Mouse (Mus musculus) limb, embryonic 15.5 days (tissue): Measurements from ENCODE around the gene Elp4. TPM values are rescaled to one million over a fixed set of nuclear protein-coding genes. Genes with fewer than 3 reads are reported as not detected.

Experiments
- ATAC-seq: fragments of 200-750 bp; cut with Nextera tagmentation; 2 replicates; pipeline ENCODE4 v1.8.0; 2017; ENCODE audit warnings: low read depth, moderate TSS enrichment; ENCODE audit not compliant: insufficient number of reproducible peaks, low FRiP score, low TSS enrichment
- H3K27ac ChIP-seq: fragments of 300-500 bp; sonication (generic); 2 replicates; pipeline ENCODE4 v1.5.1; 2015; ENCODE audit warnings: moderate library complexity, mild to moderate bottlenecking, inconsistent platforms
- H3K27me3 ChIP-seq: fragments of 300-500 bp; sonication (generic); 2 replicates; pipeline ENCODE4 v1.6.1; 2015; ENCODE audit warnings: inconsistent platforms
- H3K36me3 ChIP-seq: fragments of 300-500 bp; sonication (generic); 2 replicates; pipeline ENCODE4 v1.6.1; 2015; ENCODE audit warnings: inconsistent platforms
- H3K4me1 ChIP-seq: fragments of 300-500 bp; sonication (generic); 2 replicates; pipeline ENCODE4 v1.6.1; 2015; ENCODE audit warnings: inconsistent platforms
- H3K4me2 ChIP-seq: fragments of 300-500 bp; sonication (generic); 2 replicates; pipeline ENCODE4 v1.6.1; 2015; ENCODE audit warnings: mild to moderate bottlenecking, inconsistent platforms
- H3K4me3 ChIP-seq: fragments of 300-500 bp; sonication (generic); 2 replicates; pipeline ENCODE4 v1.5.1; 2015; ENCODE audit warnings: mild to moderate bottlenecking, inconsistent platforms
- H3K9ac ChIP-seq: fragments of 300-500 bp; sonication (generic); 2 replicates; pipeline ENCODE4 v1.6.1; 2015; ENCODE audit warnings: inconsistent platforms
- H3K9me3 ChIP-seq: fragments of 300-500 bp; sonication (generic); 2 replicates; pipeline ENCODE4 v1.6.1; 2016; ENCODE audit warnings: inconsistent platforms
- WGBS: fragments of 180-500 bp; shearing (Covaris S2); methylation state at CpG from one replicate; pipeline ENCODE4 v1.1.7; 2015; 5-methylcytosine and 5-hydroxymethylcytosine counted together
- polyA plus RNA-seq: library from polyadenylated mRNA; unstranded; fragments of >200 nt; fragmentation: Nextera tagmentation; extraction: Ambion mirVana; gene quantifications from 2 replicates; pipeline ENCODE4 v1.2.1, GENCODE M21; 2015

Elp4 gene
- polyA plus RNA-seq, 1 experiment from 2014 or later: 30.8 TPM

GRCm38 (mm10) chr2:105678306-105678705 is 226.1 kb downstream of the Elp4 start:
- Histone ChIP-seq H3K27ac (no peak overlapping the region), H3K36me3 (no peaks in the 10 kb centered on the region), H3K27me3 (peaks cover 98% of the 10 kb centered on the region), H3K4me2 (no peak overlapping the region), H3K9ac (no peak overlapping the region), H3K9me3 (no peaks in the 10 kb centered on the region), H3K4me1 (peaks cover 39% of the 10 kb centered on the region), H3K4me3 (no peak overlapping the region)
- ATAC-seq: no peak
- 4% methylated on average over 4 of the region's 4 CpGs for WGBS

DNA sequence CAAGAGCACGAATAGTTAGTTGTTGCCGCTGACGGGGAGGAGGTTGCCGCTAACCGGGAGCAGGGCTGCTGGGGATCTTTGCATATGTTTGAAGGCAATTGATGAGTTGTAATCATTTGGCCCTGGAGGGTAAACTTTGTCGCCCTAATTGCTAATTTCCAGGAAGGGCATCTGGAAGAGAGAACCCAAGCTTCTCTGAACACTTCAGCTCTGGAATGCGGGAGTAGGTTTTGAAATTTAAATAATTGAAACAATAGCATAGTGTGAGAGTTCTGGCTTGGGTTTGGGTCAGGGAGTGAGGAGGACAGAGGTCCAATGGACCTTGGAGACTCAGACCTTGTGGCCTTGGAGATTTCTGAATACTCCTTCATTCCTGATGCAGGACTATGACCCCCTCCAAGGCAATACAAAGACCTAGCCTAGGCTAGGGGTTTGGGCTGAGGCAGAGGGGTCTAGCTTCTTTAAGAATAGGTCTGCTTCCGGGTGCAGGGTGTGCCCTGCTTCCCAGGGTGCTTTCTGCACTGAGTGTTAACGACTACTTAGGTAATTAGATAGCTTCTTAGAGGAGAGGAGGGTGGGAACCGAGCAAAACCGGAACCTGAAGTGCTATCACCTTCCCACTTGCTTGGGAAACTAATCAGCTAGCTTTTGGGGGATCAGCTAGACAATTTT is 226.8 kb downstream of the Elp4 start:
- Histone ChIP-seq H3K27ac (no peak overlapping the region), H3K4me1 (peaks cover 39% of the 10 kb centered on the region), H3K36me3 (no peaks in the 10 kb centered on the region), H3K4me3 (no peak overlapping the region), H3K9ac (no peak overlapping the region), H3K27me3 (peaks cover 98% of the 10 kb centered on the region), H3K9me3 (no peaks in the 10 kb centered on the region), H3K4me2 (no peak overlapping the region)
- no peak for ATAC-seq
- WGBS: 2% methylated on average over 11 of the region's 11 CpGs

GRCm38 (mm10) chr2:105676909-105677433 is 227.4 kb downstream of the Elp4 start:
- H3K4me2 ChIP-seq: no peak overlapping the region
- 1% methylated on average over 11 of the region's 11 CpGs for WGBS

DNA sequence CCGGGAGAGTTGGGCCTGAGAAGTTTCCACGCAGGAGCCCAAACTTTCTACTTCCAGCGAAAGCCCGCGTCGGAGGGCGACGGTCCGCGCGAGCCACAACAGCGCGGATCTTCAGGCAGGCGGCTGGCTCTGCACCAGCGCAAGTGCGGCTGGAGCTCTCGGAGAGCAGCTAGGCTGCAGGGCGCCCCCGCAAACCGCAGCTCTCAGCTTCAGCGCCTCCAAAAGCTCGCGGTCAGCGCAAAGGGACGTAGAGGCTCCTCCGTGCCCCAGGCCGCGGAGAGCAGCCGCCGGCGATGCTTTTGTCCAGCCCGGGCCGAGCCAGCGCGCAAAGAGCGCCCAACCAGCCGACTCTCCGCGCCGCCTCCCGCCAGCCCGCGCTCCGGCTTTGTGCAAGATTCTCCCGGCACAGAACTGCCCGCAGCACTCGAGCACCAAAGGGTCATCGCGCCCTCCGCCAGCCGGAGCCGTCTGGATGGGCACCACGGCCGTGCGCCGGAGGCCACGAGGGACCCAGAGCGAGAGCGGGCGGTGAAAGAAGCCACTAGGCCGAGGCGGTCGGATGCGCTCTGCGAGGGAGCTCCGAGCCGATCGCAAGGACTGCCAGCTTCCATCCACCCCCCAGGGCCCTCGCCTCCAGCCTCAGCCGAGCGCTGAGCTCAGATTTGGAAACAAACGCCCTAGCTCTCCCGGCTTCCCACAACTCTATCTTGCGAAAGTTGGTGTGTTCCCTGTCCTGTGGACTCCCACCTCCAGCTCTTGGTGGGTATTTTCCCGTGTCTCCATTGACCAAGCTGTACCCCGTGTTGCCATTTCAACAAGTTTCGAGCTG is 228.1 kb downstream of the Elp4 start:
- peak overlapping the region; percentile 57 for H3K4me2 ChIP-seq
- WGBS: under 1% methylated on average over 77 of the region's 77 CpGs
- no peaks in the 10 kb centered on the region for H3K9me3 ChIP-seq
- H3K36me3 ChIP-seq: no peaks in the 10 kb centered on the region
- H3K9ac ChIP-seq: 0 out of 2 replicates have a peak overlapping the region, but pooled peaks have one; percentile 23
- peak overlapping the region; percentile 34 for H3K4me3 ChIP-seq
- H3K27ac ChIP-seq: no peak overlapping the region
- no peak for ATAC-seq
- H3K4me1 ChIP-seq: peaks cover 31% of the 10 kb centered on the region
- H3K27me3 ChIP-seq: peaks cover 95% of the 10 kb centered on the region

More at GRCm38 (mm10) chr2:105676909-105677433, 227.4 kb downstream of the Elp4 start:
- H3K27ac ChIP-seq: no peak overlapping the region
- H3K27me3 ChIP-seq: peaks cover 98% of the 10 kb centered on the region
- peaks cover 37% of the 10 kb centered on the region for H3K4me1 ChIP-seq
- no peaks in the 10 kb centered on the region for H3K9me3 ChIP-seq
- H3K9ac ChIP-seq: no peak overlapping the region
- no peak for ATAC-seq
- H3K36me3 ChIP-seq: no peaks in the 10 kb centered on the region
- no peak overlapping the region for H3K4me3 ChIP-seq

- Histone ChIP-seq H3K4me3 (peak overlapping the region; percentile 34), H3K27ac (no peak overlapping the region), H3K27me3 (peaks cover 95% of the 10 kb centered on the region), H3K4me1 (peaks cover 29% of the 10 kb centered on the region), H3K9ac (no peak overlapping the region), H3K4me2 (peak overlapping the region; percentile 57), H3K36me3 (no peaks in the 10 kb centered on the region), H3K9me3 (no peaks in the 10 kb centered on the region)
- WGBS: under 1% methylated on average over 11 of the region's 11 CpGs
- no peak for ATAC-seq
These were observed 228.7 kb downstream of the Elp4 start for GRCm38 (mm10) chr2:105675730-105676079.

DNA sequence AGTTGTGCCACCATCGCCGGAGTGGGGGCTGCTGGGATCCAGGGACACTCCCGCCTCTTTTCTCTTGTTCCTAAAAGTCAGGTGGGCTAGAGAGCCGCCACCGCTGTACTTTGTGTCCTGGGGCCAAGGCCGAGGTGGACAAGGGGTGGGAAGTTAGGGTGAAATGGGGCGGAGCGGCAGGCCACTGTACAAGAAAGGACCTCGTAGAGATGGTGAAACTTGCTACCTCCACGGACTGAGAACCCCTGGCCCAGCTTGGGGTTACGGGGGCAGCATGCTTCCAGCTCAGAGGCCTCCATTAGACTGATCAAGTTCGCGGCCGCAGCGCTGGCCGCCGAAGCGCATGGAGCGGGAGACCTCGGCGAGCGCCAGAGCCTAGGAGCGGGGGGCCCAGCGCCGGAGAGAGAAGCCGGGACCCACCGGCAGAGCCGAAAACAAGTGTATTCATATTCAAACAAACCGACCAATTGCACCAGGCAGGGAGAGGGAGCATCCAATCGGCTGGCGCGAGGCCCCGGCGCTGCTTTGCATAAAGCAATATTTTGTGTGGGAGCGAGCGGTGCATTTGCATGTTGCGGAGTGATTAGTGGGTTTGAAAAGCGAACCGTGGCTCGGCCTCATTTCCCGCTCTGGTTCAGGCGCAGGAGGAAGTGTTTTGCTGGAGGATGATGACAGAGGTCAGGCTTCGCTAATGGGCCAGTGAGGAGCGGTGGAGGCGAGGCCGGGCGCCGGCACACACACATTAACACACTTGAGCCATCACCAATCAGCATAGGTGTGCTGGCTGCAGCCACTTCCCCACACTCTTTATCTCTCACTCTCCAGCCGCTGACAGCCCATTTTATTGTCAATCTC is 229.3 kb downstream of the Elp4 start:
- no peak for ATAC-seq
- whole genome bisulfite sequencing: 2% methylated on average over 47 of the region's 49 CpGs
- Histone ChIP-seq H3K9me3 (no peaks in the 10 kb centered on the region), H3K9ac (no peak overlapping the region), H3K4me2 (peak overlapping the region; percentile 57), H3K27ac (no peak overlapping the region), H3K4me1 (peaks cover 29% of the 10 kb centered on the region), H3K27me3 (peaks cover 95% of the 10 kb centered on the region), H3K36me3 (no peaks in the 10 kb centered on the region), H3K4me3 (peak overlapping the region; percentile 34)

- no peaks in the 10 kb centered on the region for H3K9me3 ChIP-seq
- 3% methylated on average over 36 of the region's 36 CpGs for WGBS
- no peaks in the 10 kb centered on the region for H3K36me3 ChIP-seq
- peak overlapping the region; percentile 34 for H3K4me3 ChIP-seq
- no peak overlapping the region for H3K9ac ChIP-seq
- H3K4me2 ChIP-seq: peak overlapping the region; percentile 57
- H3K4me1 ChIP-seq: peaks cover 37% of the 10 kb centered on the region
- peak; percentile 20; the same call in 1 of the 2 replicates for ATAC-seq
- H3K27ac ChIP-seq: no peak overlapping the region
- H3K27me3 ChIP-seq: peaks cover 95% of the 10 kb centered on the region
These were observed 230.1 kb downstream of the Elp4 start for GRCm38 (mm10) chr2:105674061-105674874.

DNA sequence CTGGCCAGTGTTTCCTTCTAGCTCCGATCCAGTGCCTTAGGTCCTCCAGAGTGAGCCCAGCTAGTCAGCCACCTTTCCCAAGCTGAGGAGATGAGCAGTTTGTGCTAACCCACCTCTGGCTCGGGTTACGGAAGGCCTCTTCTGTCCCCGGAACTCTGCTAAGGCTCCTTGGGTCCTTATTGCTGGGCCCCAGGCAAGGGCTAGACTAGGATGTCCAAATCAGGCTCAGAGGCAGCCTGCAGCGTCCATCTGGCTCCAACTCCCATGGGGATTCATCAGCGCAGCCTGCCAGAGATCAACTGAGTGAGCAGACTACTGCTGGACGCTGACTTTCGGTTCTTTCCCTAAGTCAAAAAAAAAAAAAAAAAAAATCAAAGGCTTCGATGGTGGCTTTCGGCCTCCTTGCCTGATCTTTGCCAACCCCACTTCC is 230.7 kb downstream of the Elp4 start:
- H3K4me1 ChIP-seq: peaks cover 43% of the 10 kb centered on the region
- no peak overlapping the region for H3K9ac ChIP-seq
- H3K27ac ChIP-seq: no peak overlapping the region
- 3% methylated on average over 10 of the region's 10 CpGs for WGBS
- 0 out of 2 replicates have a peak overlapping the region, but pooled peaks have one; percentile 5 for H3K4me2 ChIP-seq
- peak; percentile 52; the same call in 1 of the 2 replicates for ATAC-seq
- H3K27me3 ChIP-seq: peaks cover 95% of the 10 kb centered on the region
- no peaks in the 10 kb centered on the region for H3K36me3 ChIP-seq
- H3K9me3 ChIP-seq: no peaks in the 10 kb centered on the region
- H3K4me3 ChIP-seq: no peak overlapping the region

- Histone ChIP-seq H3K27ac (no peak overlapping the region), H3K9ac (no peak overlapping the region), H3K4me1 (peaks cover 48% of the 10 kb centered on the region), H3K36me3 (no peaks in the 10 kb centered on the region), H3K9me3 (no peaks in the 10 kb centered on the region), H3K27me3 (peaks cover 96% of the 10 kb centered on the region), H3K4me3 (no peak overlapping the region), H3K4me2 (no peak overlapping the region)
- 0% methylated on average over 6 of the region's 6 CpGs for WGBS
- no peak for ATAC-seq
These were observed 231.3 kb downstream of the Elp4 start for GRCm38 (mm10) chr2:105673054-105673453.

DNA sequence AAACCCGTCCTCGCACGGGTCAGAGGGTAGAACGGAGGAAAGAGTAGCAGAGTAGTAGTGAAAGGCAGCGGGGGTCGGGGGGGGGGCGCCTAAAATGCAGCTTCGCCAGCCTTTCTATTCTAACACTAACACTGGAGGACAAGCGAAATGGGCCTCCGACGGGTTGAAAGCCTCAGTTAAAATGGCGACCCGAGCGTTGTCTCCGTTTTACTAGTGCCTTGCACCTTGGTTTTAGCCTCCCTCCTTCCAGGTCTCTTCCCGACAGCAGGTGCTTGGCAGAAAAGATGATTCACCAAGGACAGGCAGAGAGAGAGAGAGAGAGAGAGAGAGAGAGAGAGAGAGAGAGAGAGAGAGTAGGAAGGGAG is 231.8 kb downstream of the Elp4 start:
- peaks cover 96% of the 10 kb centered on the region for H3K27me3 ChIP-seq
- no peak for ATAC-seq
- no peak overlapping the region for H3K27ac ChIP-seq
- H3K4me1 ChIP-seq: peaks cover 48% of the 10 kb centered on the region
- under 1% methylated on average over 16 of the region's 16 CpGs for WGBS
- H3K4me2 ChIP-seq: no peak overlapping the region
- no peaks in the 10 kb centered on the region for H3K9me3 ChIP-seq
- no peak overlapping the region for H3K4me3 ChIP-seq
- H3K9ac ChIP-seq: no peak overlapping the region
- H3K36me3 ChIP-seq: no peaks in the 10 kb centered on the region
